Mouse (Mus musculus) embryonic facial prominence, embryonic 12.5 days (tissue): ENCODE measurements around the gene Olfr697. TPM values are rescaled to one million over a fixed set of nuclear protein-coding genes. Genes with fewer than 3 reads are reported as not detected.
"Not testable (repeated sequence)": the region's sequence is repeated elsewhere in the genome, so short reads cannot be mapped to it uniquely, and the experiment has no call there.

Experiments
- ATAC-seq: fragments of 200-750 bp; cut with Nextera tagmentation; 2 replicates; pipeline ENCODE4 v1.8.0; 2017; ENCODE audit not compliant: insufficient number of reproducible peaks, insufficient read depth, low FRiP score, low TSS enrichment
- H3K27ac ChIP-seq: fragments of 300-500 bp; sonication (generic); 2 replicates; pipeline ENCODE4 v1.5.1; 2016; ENCODE audit warnings: mild to moderate bottlenecking
- H3K27me3 ChIP-seq: fragments of 300-500 bp; sonication (generic); 2 replicates; pipeline ENCODE4 v1.6.1; 2016; ENCODE audit warnings: mild to moderate bottlenecking, moderate library complexity
- H3K36me3 ChIP-seq: fragments of 300-500 bp; sonication (generic); 2 replicates; pipeline ENCODE4 v1.6.1; 2016; ENCODE audit warnings: mild to moderate bottlenecking
- H3K4me1 ChIP-seq: fragments of 300-500 bp; sonication (generic); 2 replicates; pipeline ENCODE4 v1.6.1; 2016
- H3K4me2 ChIP-seq: fragments of 300-500 bp; sonication (generic); replicated peaks from 2 replicates; pipeline ENCODE4 v1.6.1; 2016; ENCODE audit warnings: mild to moderate bottlenecking, moderate library complexity
- H3K4me3 ChIP-seq: fragments of 300-500 bp; sonication (generic); 2 replicates; pipeline ENCODE4 v1.5.1; 2016; ENCODE audit warnings: mild to moderate bottlenecking
- H3K9ac ChIP-seq: fragments of 300-500 bp; sonication (generic); 2 replicates; pipeline ENCODE4 v1.6.1; 2016; ENCODE audit warnings: mild to moderate bottlenecking, moderate library complexity
- H3K9me3 ChIP-seq: fragments of 300-500 bp; sonication (generic); 2 replicates; pipeline ENCODE4 v1.6.1; 2016; ENCODE audit warnings: mild to moderate bottlenecking, moderate library complexity
- WGBS: fragments of 180-500 bp; shearing (Covaris S2); methylation state at CpG from one replicate; pipeline ENCODE4 v1.1.7; 2016; 5-methylcytosine and 5-hydroxymethylcytosine counted together
- polyA plus RNA-seq: library from polyadenylated mRNA; unstranded; fragments of >200 nt; fragmentation: Nextera tagmentation; extraction: Ambion mirVana; gene quantifications from 2 replicates; pipeline ENCODE4 v1.2.1, GENCODE M21; 2016

The Olfr697 gene
- not detected in 2 replicates for polyA plus RNA-seq

- Histone ChIP-seq H3K36me3 (no peaks in the 10 kb centered on the region), H3K9ac (no peak within 1 kb of the TSS), H3K27ac (no peak within 1 kb of the TSS), H3K4me2 (no peak within 1 kb of the TSS), H3K4me3 (no peak within 1 kb of the TSS), H3K27me3 (no peaks in the 10 kb centered on the region), H3K9me3 (no peaks in the 10 kb centered on the region), H3K4me1 (no peaks in the 10 kb centered on the region)
- no peak for ATAC-seq
- 77% methylated on average over 1 of the region's 1 CpGs for WGBS
Observed at GRCm38 (mm10) chr7:106742343-106742742, at the start of gene Olfr697. TSS of gene Olfr697 (minus strand) at chr7:106742443.

- no peak overlapping the region for H3K27ac ChIP-seq
- H3K36me3 ChIP-seq: no peaks in the 10 kb centered on the region
- no peak overlapping the region for H3K9ac ChIP-seq
- H3K9me3 ChIP-seq: no peaks in the 10 kb centered on the region
- H3K27me3 ChIP-seq: no peaks in the 10 kb centered on the region
- H3K4me1 ChIP-seq: no peaks in the 10 kb centered on the region
- no peak for ATAC-seq
- H3K4me3 ChIP-seq: no peak overlapping the region
- no peak overlapping the region for H3K4me2 ChIP-seq
Observed at GRCm38 (mm10) chr7:106788330-106788729, 46.1 kb upstream of the Olfr697 start.

GRCm38 (mm10) chr7:106761008-106761407 lies 18.8 kb upstream of the Olfr697 start:
- not testable (repeated sequence) for H3K27ac ChIP-seq, H3K4me1 ChIP-seq, H3K4me3 ChIP-seq, H3K27me3 ChIP-seq, ATAC-seq, H3K9ac ChIP-seq, H3K4me2 ChIP-seq, H3K9me3 ChIP-seq, H3K36me3 ChIP-seq
- WGBS: 91% methylated on average over 2 of the region's 2 CpGs

- WGBS: 83% methylated on average over 2 of the region's 2 CpGs
- Histone ChIP-seq H3K9ac (no peak overlapping the region), H3K9me3 (no peaks in the 10 kb centered on the region), H3K4me1 (no peaks in the 10 kb centered on the region), H3K27me3 (no peaks in the 10 kb centered on the region), H3K27ac (no peak overlapping the region), H3K4me3 (no peak overlapping the region), H3K36me3 (no peaks in the 10 kb centered on the region), H3K4me2 (no peak overlapping the region)
- ATAC-seq: no peak
Observed at GRCm38 (mm10) chr7:106758800-106759199, 16.6 kb upstream of the Olfr697 start.

- no peaks in the 10 kb centered on the region for H3K36me3 ChIP-seq
- no peak within 1 kb of the TSS for H3K4me3 ChIP-seq
- H3K27me3 ChIP-seq: no peaks in the 10 kb centered on the region
- H3K27ac ChIP-seq: no peak within 1 kb of the TSS
- no peaks in the 10 kb centered on the region for H3K4me1 ChIP-seq
- no peaks in the 10 kb centered on the region; the same call in 1 of the 2 replicates for H3K9me3 ChIP-seq
- no peak within 1 kb of the TSS for H3K9ac ChIP-seq
- no peak within 1 kb of the TSS for H3K4me2 ChIP-seq
- no peak for ATAC-seq
Observed at GRCm38 (mm10) chr7:106755297-106755696, 13.1 kb upstream of the Olfr697 start, which contains the start of gene Olfr698. TSS of gene Olfr698 (minus strand) at chr7:106755397.

GRCm38 (mm10) chr7:106745811-106746210 lies 3.6 kb upstream of the Olfr697 start:
- Histone ChIP-seq H3K27me3 (no peaks in the 10 kb centered on the region), H3K4me3 (no peak overlapping the region), H3K9me3 (no peaks in the 10 kb centered on the region), H3K36me3 (no peaks in the 10 kb centered on the region), H3K9ac (no peak overlapping the region), H3K27ac (no peak overlapping the region), H3K4me1 (no peaks in the 10 kb centered on the region), H3K4me2 (no peak overlapping the region)
- no peak for ATAC-seq
- WGBS: 84% methylated on average over 5 of the region's 5 CpGs

- Histone ChIP-seq H3K4me2 (no peak overlapping the region), H3K27me3 (no peaks in the 10 kb centered on the region), H3K36me3 (no peaks in the 10 kb centered on the region), H3K4me3 (no peak overlapping the region), H3K9ac (no peak overlapping the region), H3K9me3 (no peaks in the 10 kb centered on the region), H3K27ac (no peak overlapping the region), H3K4me1 (no peaks in the 10 kb centered on the region)
- ATAC-seq: no peak
Observed at GRCm38 (mm10) chr7:106737028-106737427, 5.2 kb downstream of the Olfr697 start.

GRCm38 (mm10) chr7:106733717-106734116 lies 8.5 kb downstream of the Olfr697 start:
- 77% methylated on average over 2 of the region's 2 CpGs for WGBS
- H3K9ac ChIP-seq: no peak overlapping the region
- H3K36me3 ChIP-seq: no peaks in the 10 kb centered on the region
- H3K27me3 ChIP-seq: no peaks in the 10 kb centered on the region
- no peak overlapping the region for H3K4me2 ChIP-seq
- no peak for ATAC-seq
- H3K4me3 ChIP-seq: no peak overlapping the region
- no peaks in the 10 kb centered on the region for H3K9me3 ChIP-seq
- no peaks in the 10 kb centered on the region for H3K4me1 ChIP-seq
- no peak overlapping the region for H3K27ac ChIP-seq

- ATAC-seq, H3K27me3 ChIP-seq, H3K27ac ChIP-seq, H3K4me3 ChIP-seq, H3K4me1 ChIP-seq, H3K4me2 ChIP-seq, H3K36me3 ChIP-seq, H3K9ac ChIP-seq, H3K9me3 ChIP-seq: not testable (repeated sequence)
- 78% methylated on average over 2 of the region's 2 CpGs for WGBS
Observed at GRCm38 (mm10) chr7:106725654-106726053, 16.6 kb downstream of the Olfr697 start.

- Histone ChIP-seq H3K27ac (no peak within 1 kb of the TSS), H3K4me1 (no peaks in the 10 kb centered on the region), H3K4me2 (no peak within 1 kb of the TSS), H3K4me3 (no peak within 1 kb of the TSS), H3K27me3 (no peaks in the 10 kb centered on the region), H3K9ac (no peak within 1 kb of the TSS), H3K9me3 (no peaks in the 10 kb centered on the region), H3K36me3 (no peaks in the 10 kb centered on the region)
- no peak for ATAC-seq
Observed at GRCm38 (mm10) chr7:106716296-106716695, 25.9 kb downstream of the Olfr697 start, which contains the start of gene Olfr695. TSS of gene Olfr695 (minus strand) at chr7:106716396.

- Histone ChIP-seq H3K4me2 (no peak overlapping the region), H3K4me3 (no peak overlapping the region), H3K9ac (no peak overlapping the region), H3K27me3 (no peaks in the 10 kb centered on the region), H3K4me1 (no peaks in the 10 kb centered on the region), H3K27ac (no peak overlapping the region), H3K36me3 (no peaks in the 10 kb centered on the region), H3K9me3 (peaks cover under 1% of the 10 kb centered on the region; the same call in 1 of the 2 replicates)
- ATAC-seq: no peak
- WGBS: 80% methylated on average over 6 of the region's 6 CpGs
Observed at GRCm38 (mm10) chr7:106711463-106711862, 30.8 kb downstream of the Olfr697 start.

- 90% methylated on average over 10 of the region's 10 CpGs for WGBS
- not testable (repeated sequence) for H3K27me3 ChIP-seq, H3K4me3 ChIP-seq, H3K9ac ChIP-seq, H3K27ac ChIP-seq, H3K36me3 ChIP-seq, ATAC-seq, H3K9me3 ChIP-seq, H3K4me1 ChIP-seq, H3K4me2 ChIP-seq
Observed at GRCm38 (mm10) chr7:106707705-106708104, 34.5 kb downstream of the Olfr697 start.

GRCm38 (mm10) chr7:106696891-106697290 lies 45.4 kb downstream of the Olfr697 start:
- no peak overlapping the region for H3K4me2 ChIP-seq
- H3K4me1 ChIP-seq: no peaks in the 10 kb centered on the region
- no peak overlapping the region for H3K27ac ChIP-seq
- H3K36me3 ChIP-seq: no peaks in the 10 kb centered on the region
- H3K4me3 ChIP-seq: no peak overlapping the region
- no peaks in the 10 kb centered on the region; the same call in 1 of the 2 replicates for H3K9me3 ChIP-seq
- WGBS: 87% methylated on average over 1 of the region's 1 CpGs
- no peak overlapping the region for H3K9ac ChIP-seq
- H3K27me3 ChIP-seq: no peaks in the 10 kb centered on the region
- ATAC-seq: no peak
